In the genomic region with DNA sequence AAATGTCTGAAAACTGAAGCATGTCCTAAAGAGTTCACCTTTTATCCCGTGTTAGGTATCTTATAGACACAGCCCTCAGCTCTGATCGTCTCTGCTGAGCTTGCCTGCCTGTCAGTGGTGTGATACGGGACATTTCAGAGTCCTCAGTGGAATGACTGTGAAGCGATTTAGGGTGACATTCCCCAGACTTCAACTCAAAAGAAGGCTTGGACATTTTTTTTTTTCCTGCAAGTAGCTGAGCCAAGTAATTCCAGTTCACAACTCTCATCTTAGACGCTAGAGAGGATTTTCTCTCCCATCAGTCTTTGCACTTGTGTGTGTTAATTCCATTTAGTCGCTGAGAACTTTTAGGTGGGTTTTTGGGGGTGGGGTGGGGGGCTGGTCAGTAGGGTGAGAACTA, we compare ENCODE assay signal across 23 mouse cellular contexts. TPM values are rescaled to one million over a fixed set of nuclear protein-coding genes. Genes with fewer than 3 reads are reported as not detected.
DNase-seq lines count a peak whose midpoint lies in the region; ATAC-seq and TF ChIP-seq lines count a peak whose summit lies in the region.
"Had no signal": no experiment of that assay in that cellular context is flagged by ENCODE, and none has a peak within 500 bp of the region (broad histone marks: within the 10 kb centered on the region; RNA-seq: fewer than 3 reads in every experiment).

No protein-coding gene starts in this region.

- intact Hi-C loops in heart, adult 2 months (cut with DNase I), result loop anchor here (5.0 kb wide), 1 partner anchor 43 kb away; no protein-coding TSS in a partner anchor

- H3K9me3 ChIP-seq in heart, postnatal 0 days (replicated peaks; ENCODE audit: control insufficient read depth, low read length), result no peaks in the 10 kb centered on the region
- no peaks in the 10 kb centered on the region for H3K9me3 ChIP-seq in embryonic facial prominence, embryonic 14.5 days (ENCODE audit: control insufficient read depth, low read length)
- H3K9me3 ChIP-seq in limb, embryonic 15.5 days, result no peaks in the 10 kb centered on the region
- no peaks in the 10 kb centered on the region for H3K9me3 ChIP-seq in midbrain, embryonic 15.5 days
- H3K9me3 ChIP-seq: G1E; hindbrain, embryonic 15.5 days; liver, embryonic 13.5 days; megakaryocyte, embryonic 14.5 days had no signal

- H3K36me3 ChIP-seq in heart, postnatal 0 days (replicated peaks; ENCODE audit: control insufficient read depth, insufficient read depth, low read length), result no peaks in the 10 kb centered on the region
- no peaks in the 10 kb centered on the region for H3K36me3 ChIP-seq in heart, adult 2 months (ENCODE audit: control insufficient read depth, insufficient read depth, low read length)
- no peaks in the 10 kb centered on the region for H3K36me3 ChIP-seq in embryonic facial prominence, embryonic 14.5 days (ENCODE audit: control insufficient read depth, insufficient read depth, low read length)
- H3K36me3 ChIP-seq in limb, embryonic 15.5 days, result no peaks in the 10 kb centered on the region
- no peaks in the 10 kb centered on the region for H3K36me3 ChIP-seq in midbrain, embryonic 15.5 days (replicated peaks)
- H3K36me3 ChIP-seq: G1E; hindbrain, embryonic 15.5 days; liver, embryonic 13.5 days had no signal

- no peak for TF ChIP-seq POLR2A in heart, adult 2 months (IDR thresholded peaks at IDR 0.05; ENCODE audit: insufficient read depth, low read depth, low read length)

- no peaks in the 10 kb centered on the region for H3K4me1 ChIP-seq in heart, postnatal 0 days (ENCODE audit: control insufficient read depth, insufficient read depth)
- H3K4me1 ChIP-seq in heart, adult 2 months (ENCODE audit: control insufficient read depth, insufficient read depth, low read length), result no peaks in the 10 kb centered on the region; the same call in 1 of the 2 replicates
- no peaks in the 10 kb centered on the region for H3K4me1 ChIP-seq in brown adipose tissue, adult 24 weeks (ENCODE audit: control insufficient read depth, insufficient read depth, insufficient read length, low read length)
- peaks cover 35% of the 10 kb centered on the region for H3K4me1 ChIP-seq in embryonic facial prominence, embryonic 14.5 days (ENCODE audit: control insufficient read depth, insufficient read depth, low read length)
- H3K4me1 ChIP-seq in limb, embryonic 15.5 days, result peaks cover 13% of the 10 kb centered on the region
- no peaks in the 10 kb centered on the region for H3K4me1 ChIP-seq in midbrain, embryonic 15.5 days
- H3K4me1 ChIP-seq: hindbrain, embryonic 15.5 days; liver, embryonic 13.5 days had no signal

- H3K4me2 ChIP-seq in heart, postnatal 0 days (ENCODE audit: low read depth, low read length), result peak overlapping the region; percentile 12; the same call in 1 of the 2 replicates
- peak overlapping the region; percentile 44 for H3K4me2 ChIP-seq in embryonic facial prominence, embryonic 14.5 days (ENCODE audit: low read depth, low read length)
- 0 out of 2 replicates have a peak overlapping the region, but pooled peaks have one; percentile 36 for H3K4me2 ChIP-seq in limb, embryonic 15.5 days
- no peak overlapping the region for H3K4me2 ChIP-seq in midbrain, embryonic 15.5 days
- H3K4me2 ChIP-seq: hindbrain, embryonic 15.5 days; liver, embryonic 13.5 days had no signal

- 22% methylated on average over 6 of the region's 6 CpGs for WGBS in heart, postnatal 0 days
- WGBS in heart, adult 2 months, result 43% methylated on average over 6 of the region's 6 CpGs
- WGBS in embryonic facial prominence, embryonic 14.5 days, result 35% methylated on average over 6 of the region's 6 CpGs
- WGBS in limb, embryonic 15.5 days, result 29% methylated on average over 6 of the region's 6 CpGs
- WGBS in midbrain, embryonic 15.5 days, result 64% methylated on average over 6 of the region's 6 CpGs

- no peak for ATAC-seq in heart, postnatal 0 days (ENCODE audit: insufficient read depth, low read depth)
- no peak for ATAC-seq in embryonic facial prominence, embryonic 14.5 days (ENCODE audit: low read depth)
- ATAC-seq in limb, embryonic 15.5 days (ENCODE audit: insufficient number of reproducible peaks, low FRiP score, low TSS enrichment, low read depth), result no peak
- ATAC-seq in midbrain, embryonic 15.5 days (replicated peaks), result no peak
- ATAC-seq: CD4-positive, CD25-positive, alpha-beta regulatory T cell, adult 4 months; forebrain, embryonic 16.5 days had no signal

- no peaks in the 10 kb centered on the region for H3K27me3 ChIP-seq in heart, postnatal 0 days (ENCODE audit: control insufficient read depth, insufficient read depth, low read length)
- no peaks in the 10 kb centered on the region for H3K27me3 ChIP-seq in heart, adult 2 months (ENCODE audit: control insufficient read depth, insufficient read depth, low read length)
- H3K27me3 ChIP-seq in embryonic facial prominence, embryonic 14.5 days (replicated peaks; ENCODE audit: control insufficient read depth, insufficient read depth, low read length), result no peaks in the 10 kb centered on the region
- no peaks in the 10 kb centered on the region for H3K27me3 ChIP-seq in limb, embryonic 15.5 days
- no peaks in the 10 kb centered on the region for H3K27me3 ChIP-seq in midbrain, embryonic 15.5 days (replicated peaks)
- H3K27me3 ChIP-seq: hindbrain, embryonic 15.5 days; liver, embryonic 13.5 days had no signal

- TF ChIP-seq CTCF in heart, postnatal 0 days (IDR thresholded peaks at IDR 0.05; ENCODE audit: low read depth), result no peak
- no peak for TF ChIP-seq CTCF in heart, adult 2 months (IDR thresholded peaks at IDR 0.05)

- H3K4me3 ChIP-seq in heart, postnatal 0 days (ENCODE audit: low read depth, low read length), result no peak overlapping the region
- H3K4me3 ChIP-seq in heart, adult 2 months, result no peak overlapping the region
- no peak overlapping the region for H3K4me3 ChIP-seq in brown adipose tissue, adult 24 weeks (ENCODE audit: insufficient read depth, low read depth, low read length)
- H3K4me3 ChIP-seq in embryonic facial prominence, embryonic 14.5 days (ENCODE audit: low read depth, low read length), result no peak overlapping the region
- H3K4me3 ChIP-seq in limb, embryonic 15.5 days, result no peak overlapping the region; the same call in 1 of the 2 replicates
- H3K4me3 ChIP-seq in midbrain, embryonic 15.5 days, result no peak overlapping the region
- H3K4me3 ChIP-seq: hindbrain, embryonic 15.5 days; layer of hippocampus, adult 2 months; left cerebral cortex, adult 2 months; liver, embryonic 13.5 days; megakaryocyte, embryonic 14.5 days had no signal

- H3K27ac ChIP-seq in heart, postnatal 0 days (ENCODE audit: low read depth), result peak overlapping the region; percentile 38; the same call in 1 of the 2 replicates
- no peak overlapping the region; the same call in 1 of the 2 replicates for H3K27ac ChIP-seq in heart, adult 2 months
- H3K27ac ChIP-seq in brown adipose tissue, adult 24 weeks (replicated peaks; ENCODE audit: low read depth, low read length), result 0 out of 2 replicates have a peak overlapping the region, but pooled peaks have one; percentile 31
- H3K27ac ChIP-seq in embryonic facial prominence, embryonic 14.5 days (replicated peaks; ENCODE audit: low read depth, low read length), result peak overlapping the region; percentile 90
- H3K27ac ChIP-seq in limb, embryonic 15.5 days, result peak overlapping the region; percentile 88
- H3K27ac ChIP-seq in midbrain, embryonic 15.5 days, result no peak overlapping the region
- H3K27ac ChIP-seq: hindbrain, embryonic 15.5 days; layer of hippocampus, adult 2 months; left cerebral cortex, adult 2 months; liver, embryonic 13.5 days had no signal

- TF ChIP-seq EP300 in heart, postnatal 0 days (IDR thresholded peaks at IDR 0.05; ENCODE audit: low read depth), result no peak
- no peak for TF ChIP-seq EP300 in heart, adult 2 months (IDR thresholded peaks at IDR 0.05; ENCODE audit: insufficient read depth, low read depth, low read length)

- H3K9ac ChIP-seq in heart, postnatal 0 days (replicated peaks; ENCODE audit: low read depth, low read length), result no peak overlapping the region
- no peak overlapping the region for H3K9ac ChIP-seq in heart, adult 2 months (ENCODE audit: low read depth, low read length)
- H3K9ac ChIP-seq in embryonic facial prominence, embryonic 14.5 days (ENCODE audit: low read depth, low read length), result peak overlapping the region; percentile 51; the same call in 1 of the 2 replicates
- H3K9ac ChIP-seq in limb, embryonic 15.5 days, result no peak overlapping the region
- H3K9ac ChIP-seq in midbrain, embryonic 15.5 days, result no peak overlapping the region
- H3K9ac ChIP-seq: hindbrain, embryonic 15.5 days; liver, embryonic 13.5 days had no signal

- DNase-seq in heart, postnatal 0 days (ENCODE audit: low spot score), result no peak
- DNase-seq in heart, adult 2 months, result no peak
- no peak for DNase-seq in embryonic facial prominence, embryonic 14.5 days (ENCODE audit: low spot score)
- no peak for DNase-seq in layer of hippocampus, postnatal 36 days
- DNase-seq: adrenal gland, adult 2 months; cerebellum, adult 11 months; cerebellum, postnatal 14 days; embryo, embryonic 11 days; heart, adult 18-20 months; kidney, adult 11 months; kidney, postnatal 10 days; liver, embryonic 13.5 days; lung, postnatal 10 days had no signal

- no peaks in the 10 kb centered on the region for H3K79me2 ChIP-seq in heart, adult 2 months (replicated peaks; ENCODE audit: control insufficient read depth, insufficient read depth, low read length)

RNA-seq across cellular contexts. Expression of gene Gorab, which starts 42.7 kb away (rescaled TPM):
- total RNA-seq in heart, postnatal 0 days (2014; rRNA removed; ENCODE audit: low replicate concordance), result 5.1 and 7.8 TPM in 2 replicates
- polyA plus RNA-seq in heart, postnatal 0 days (2015; fragmentation: Nextera tagmentation; extraction: Ambion mirVana), result 5.0 and 5.8 TPM in 2 replicates
- total RNA-seq in heart, adult 2 months (2021), result 1 to 10 TPM; 2.0 to 2.8 TPM
- 1.4 and 2.0 TPM in 2 replicates for polyA plus RNA-seq in heart, adult 2 months (2012; rRNA removed)
- polyA plus RNA-seq in brown adipose tissue, adult 24 weeks (2012; ENCODE audit: insufficient read depth, insufficient read length, missing spikeins), result 4.0 and 5.5 TPM in 2 replicates
- 25.7 and 28.5 TPM in 2 replicates for polyA plus RNA-seq in embryonic facial prominence, embryonic 14.5 days (2014; fragmentation: Nextera tagmentation; extraction: Ambion mirVana)
- polyA plus RNA-seq in limb, embryonic 15.5 days (2015; fragmentation: Nextera tagmentation; extraction: Ambion mirVana), result 29.6 and 29.7 TPM in 2 replicates
- total RNA-seq in layer of hippocampus, postnatal 36 days (2021), result 10 to 100 TPM; 11.7 to 12.8 TPM
- polyA plus RNA-seq in midbrain, embryonic 15.5 days (2015; fragmentation: Nextera tagmentation; extraction: Ambion mirVana), result 22.1 and 22.8 TPM in 2 replicates

RNA-seq across cellular contexts. Expression of gene Prrx1, which starts 47.3 kb away (rescaled TPM):
- 7.1 and 10.3 TPM in 2 replicates for total RNA-seq in heart, postnatal 0 days (2014; rRNA removed; ENCODE audit: low replicate concordance)
- polyA plus RNA-seq in heart, postnatal 0 days (2015; fragmentation: Nextera tagmentation; extraction: Ambion mirVana), result 10.5 and 10.9 TPM in 2 replicates
- 10 to 100 TPM; 28.1 to 29.5 TPM for total RNA-seq in heart, adult 2 months (2021)
- 15.0 and 28.6 TPM in 2 replicates for polyA plus RNA-seq in heart, adult 2 months (2012; rRNA removed)
- polyA plus RNA-seq in brown adipose tissue, adult 24 weeks (2012; ENCODE audit: insufficient read depth, insufficient read length, missing spikeins), result 10.2 and 10.3 TPM in 2 replicates
- 100 and 105 TPM in 2 replicates for polyA plus RNA-seq in embryonic facial prominence, embryonic 14.5 days (2014; fragmentation: Nextera tagmentation; extraction: Ambion mirVana)
- polyA plus RNA-seq in limb, embryonic 15.5 days (2015; fragmentation: Nextera tagmentation; extraction: Ambion mirVana), result 102 and 115 TPM in 2 replicates
- total RNA-seq in layer of hippocampus, postnatal 36 days (2021), result 1 to 10 TPM; 5.5 to 5.7 TPM
- 3.6 and 4.2 TPM in 2 replicates for polyA plus RNA-seq in midbrain, embryonic 15.5 days (2015; fragmentation: Nextera tagmentation; extraction: Ambion mirVana)
- polyA plus RNA-seq: CD4-positive, CD25-positive, alpha-beta regulatory T cell, adult 4 months; G1E had no signal

Comparison
In these comparisons a context has a peak if more than half of its experiments do, and no peak if none do; other contexts are left out.
1. H3K27ac ChIP-seq: peak in heart, postnatal 0 days (single experiment), brown adipose tissue, adult 24 weeks (single experiment), embryonic facial prominence, embryonic 14.5 days (single experiment) and limb, embryonic 15.5 days (single experiment); none in heart, adult 2 months (single experiment) and midbrain, embryonic 15.5 days (single experiment).